Mouse (Mus musculus): Measurements from ENCODE around the gene Apc2. TPM values are rescaled to one million over a fixed set of nuclear protein-coding genes. Genes with fewer than 3 reads are reported as not detected.

Gene Apc2
- polyA plus RNA-seq, 1 experiment from 2014 or later: 0.45 TPM

GRCm38 (mm10) chr10:80332525-80332989, 36.8 kb downstream of the Apc2 start:
- Histone ChIP-seq H3K27me3 (replicated peaks; ENCODE audit: control insufficient read depth, insufficient read depth, low read length) (peaks cover 4% of the 10 kb centered on the region), H3K9ac (ENCODE audit: low read depth, low read length) (peak overlapping the region; percentile 81), H3K4me2 (peak overlapping the region; percentile 99), H3K4me1 (replicated peaks; ENCODE audit: control insufficient read depth, insufficient read depth, low read length) (peaks cover 43% of the 10 kb centered on the region), H3K27ac (ENCODE audit: low read depth, low read length) (peak overlapping the region; percentile 95), H3K9me3 (ENCODE audit: control insufficient read depth, low read length) (no peaks in the 10 kb centered on the region), H3K4me3 (ENCODE audit: low read depth, low read length) (peak overlapping the region; percentile 25; the same call in 1 of the 2 replicates), H3K36me3 (ENCODE audit: control insufficient read depth, insufficient read depth, low read length) (peaks cover 15% of the 10 kb centered on the region; the same call in 1 of the 2 replicates)
- ATAC-seq (replicated peaks; ENCODE audit: low FRiP score): no peak
- no peak for DNase-seq (ENCODE audit: low spot score)
- WGBS: 69% methylated on average over 5 of the region's 5 CpGs

- DNase-seq (ENCODE audit: low spot score): no peak
- Histone ChIP-seq H3K27ac (ENCODE audit: low read depth, low read length) (peak overlapping the region; percentile 16; the same call in 1 of the 2 replicates), H3K4me1 (replicated peaks; ENCODE audit: control insufficient read depth, insufficient read depth, low read length) (peaks cover 36% of the 10 kb centered on the region), H3K4me2 (no peak overlapping the region), H3K9ac (ENCODE audit: low read depth, low read length) (no peak overlapping the region), H3K9me3 (ENCODE audit: control insufficient read depth, low read length) (no peaks in the 10 kb centered on the region), H3K27me3 (replicated peaks; ENCODE audit: control insufficient read depth, insufficient read depth, low read length) (peaks cover 14% of the 10 kb centered on the region), H3K4me3 (ENCODE audit: low read depth, low read length) (no peak overlapping the region), H3K36me3 (ENCODE audit: control insufficient read depth, insufficient read depth, low read length) (peaks cover 15% of the 10 kb centered on the region; the same call in 1 of the 2 replicates)
- WGBS: 82% methylated on average over 12 of the region's 12 CpGs
- ATAC-seq (replicated peaks; ENCODE audit: low FRiP score): no peak
Measured at GRCm38 (mm10) chr10:80336263-80336662, 40.5 kb downstream of the Apc2 start.

- ATAC-seq (replicated peaks; ENCODE audit: low FRiP score) (no peak), DNase-seq (ENCODE audit: low spot score) (peak; percentile 86)
- H3K27ac ChIP-seq (ENCODE audit: low read depth, low read length): no peak overlapping the region
- 0 out of 2 replicates have a peak overlapping the region, but pooled peaks have one; percentile 8 for H3K9ac ChIP-seq (ENCODE audit: low read depth, low read length)
- peaks cover 9% of the 10 kb centered on the region; the same call in 1 of the 2 replicates for H3K36me3 ChIP-seq (ENCODE audit: control insufficient read depth, insufficient read depth, low read length)
- H3K27me3 ChIP-seq (replicated peaks; ENCODE audit: control insufficient read depth, insufficient read depth, low read length): peaks cover 46% of the 10 kb centered on the region
- no peaks in the 10 kb centered on the region for H3K9me3 ChIP-seq (ENCODE audit: control insufficient read depth, low read length)
- 20% methylated on average over 19 of the region's 19 CpGs for WGBS
- peak overlapping the region; percentile 38 for H3K4me2 ChIP-seq
- H3K4me3 ChIP-seq (ENCODE audit: low read depth, low read length): peak overlapping the region; percentile 14; the same call in 1 of the 2 replicates
- H3K4me1 ChIP-seq (replicated peaks; ENCODE audit: control insufficient read depth, insufficient read depth, low read length): peaks cover 43% of the 10 kb centered on the region
Measured at GRCm38 (mm10) chr10:80339941-80340750, 44.4 kb downstream of the Apc2 start.

- H3K4me3 ChIP-seq (ENCODE audit: low read depth, low read length): peak overlapping the region; percentile 14; the same call in 1 of the 2 replicates
- DNase-seq (ENCODE audit: low spot score) (no peak), ATAC-seq (replicated peaks; ENCODE audit: low FRiP score) (no peak)
- no peak overlapping the region for H3K27ac ChIP-seq (ENCODE audit: low read depth, low read length)
- H3K4me2 ChIP-seq: peak overlapping the region; percentile 70
- peaks cover 2% of the 10 kb centered on the region; the same call in 1 of the 2 replicates for H3K36me3 ChIP-seq (ENCODE audit: control insufficient read depth, insufficient read depth, low read length)
- 18% methylated on average over 21 of the region's 21 CpGs for WGBS
- peaks cover 54% of the 10 kb centered on the region for H3K27me3 ChIP-seq (replicated peaks; ENCODE audit: control insufficient read depth, insufficient read depth, low read length)
- H3K9me3 ChIP-seq (ENCODE audit: control insufficient read depth, low read length): no peaks in the 10 kb centered on the region
- no peak overlapping the region for H3K9ac ChIP-seq (ENCODE audit: low read depth, low read length)
- peaks cover 48% of the 10 kb centered on the region for H3K4me1 ChIP-seq (replicated peaks; ENCODE audit: control insufficient read depth, insufficient read depth, low read length)
Measured at GRCm38 (mm10) chr10:80341026-80341425, 45.2 kb downstream of the Apc2 start.

DNA sequence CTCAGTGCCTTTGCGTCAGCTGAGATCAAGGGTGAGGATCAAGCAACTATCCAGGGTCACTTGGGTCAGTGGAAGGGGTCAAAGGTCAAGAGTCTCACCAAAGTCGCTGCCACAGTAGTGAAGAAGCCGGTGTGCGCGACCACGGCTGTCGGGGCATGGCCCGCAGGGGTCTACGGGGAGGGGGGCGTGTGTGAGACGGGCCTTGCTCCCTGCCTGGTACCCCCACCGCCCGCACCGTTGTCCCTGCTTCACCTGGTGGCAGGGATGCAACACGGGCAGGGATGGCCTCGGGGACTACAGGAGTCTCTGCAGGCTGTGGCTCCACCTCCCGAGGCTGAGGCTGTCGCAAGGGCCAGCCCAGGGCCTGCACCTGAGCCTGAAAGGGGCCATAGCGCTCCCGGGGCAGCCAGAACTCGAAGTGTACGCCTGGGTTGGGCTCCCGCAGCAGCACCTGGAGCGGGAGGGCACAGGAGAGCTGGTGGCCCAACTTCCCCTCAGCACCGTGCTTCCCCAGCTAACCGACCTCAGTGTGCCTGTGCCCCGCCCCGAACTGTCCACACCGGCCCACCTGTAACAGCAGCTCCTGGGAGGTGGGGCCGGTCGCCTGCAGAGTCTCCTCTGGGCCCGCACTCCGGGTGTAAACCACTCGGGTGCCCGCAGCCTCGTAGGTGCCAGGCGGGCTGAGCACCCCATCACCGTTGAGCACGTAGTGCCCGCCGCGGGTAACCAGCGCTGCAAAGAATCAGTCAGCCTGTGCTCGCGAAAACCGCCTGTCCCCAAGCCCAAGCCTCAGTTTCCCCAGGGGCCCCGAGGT, 45.9 kb downstream of the Apc2 start:
- Histone ChIP-seq H3K9me3 (ENCODE audit: control insufficient read depth, low read length) (no peaks in the 10 kb centered on the region), H3K36me3 (ENCODE audit: control insufficient read depth, insufficient read depth, low read length) (no peaks in the 10 kb centered on the region), H3K27ac (ENCODE audit: low read depth, low read length) (no peak overlapping the region), H3K4me1 (replicated peaks; ENCODE audit: control insufficient read depth, insufficient read depth, low read length) (peaks cover 48% of the 10 kb centered on the region), H3K27me3 (replicated peaks; ENCODE audit: control insufficient read depth, insufficient read depth, low read length) (peaks cover 52% of the 10 kb centered on the region), H3K4me3 (ENCODE audit: low read depth, low read length) (peak overlapping the region; percentile 36), H3K9ac (ENCODE audit: low read depth, low read length) (no peak overlapping the region), H3K4me2 (peak overlapping the region; percentile 70)
- WGBS: 6% methylated on average over 47 of the region's 47 CpGs
- DNase-seq (ENCODE audit: low spot score) (no peak), ATAC-seq (replicated peaks; ENCODE audit: low FRiP score) (no peak)

DNA sequence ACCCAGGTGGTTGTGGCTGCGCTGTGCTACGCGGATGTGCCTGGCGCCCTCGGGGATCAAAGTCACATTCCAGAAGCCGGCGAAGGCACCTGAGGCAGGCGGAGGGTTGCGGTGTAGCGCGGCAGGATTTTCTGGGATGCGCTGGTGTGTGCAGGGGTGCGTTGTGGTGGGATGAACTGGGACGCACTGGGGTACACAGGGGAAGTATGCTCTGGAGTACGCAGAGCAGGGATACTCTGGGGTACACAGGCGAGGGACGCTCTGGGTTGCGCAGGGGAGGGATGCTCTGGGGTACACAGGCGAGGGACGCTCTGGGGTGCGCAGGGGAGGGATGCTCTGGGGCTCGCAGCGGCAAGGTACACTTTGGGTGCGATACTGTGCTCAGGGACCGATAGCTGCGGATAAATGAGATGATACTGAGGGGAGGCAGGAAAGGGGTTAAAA, 46.5 kb downstream of the Apc2 start:
- Histone ChIP-seq H3K27ac (ENCODE audit: low read depth, low read length) (no peak overlapping the region), H3K9ac (ENCODE audit: low read depth, low read length) (no peak overlapping the region), H3K27me3 (replicated peaks; ENCODE audit: control insufficient read depth, insufficient read depth, low read length) (peaks cover 56% of the 10 kb centered on the region), H3K4me1 (replicated peaks; ENCODE audit: control insufficient read depth, insufficient read depth, low read length) (peaks cover 50% of the 10 kb centered on the region), H3K36me3 (ENCODE audit: control insufficient read depth, insufficient read depth, low read length) (no peaks in the 10 kb centered on the region), H3K9me3 (ENCODE audit: control insufficient read depth, low read length) (no peaks in the 10 kb centered on the region), H3K4me2 (peak overlapping the region; percentile 70), H3K4me3 (ENCODE audit: low read depth, low read length) (peak overlapping the region; percentile 36)
- DNase-seq (ENCODE audit: low spot score): no peak
- ATAC-seq (replicated peaks; ENCODE audit: low FRiP score): no peak
- 4% methylated on average over 26 of the region's 26 CpGs for WGBS

DNA sequence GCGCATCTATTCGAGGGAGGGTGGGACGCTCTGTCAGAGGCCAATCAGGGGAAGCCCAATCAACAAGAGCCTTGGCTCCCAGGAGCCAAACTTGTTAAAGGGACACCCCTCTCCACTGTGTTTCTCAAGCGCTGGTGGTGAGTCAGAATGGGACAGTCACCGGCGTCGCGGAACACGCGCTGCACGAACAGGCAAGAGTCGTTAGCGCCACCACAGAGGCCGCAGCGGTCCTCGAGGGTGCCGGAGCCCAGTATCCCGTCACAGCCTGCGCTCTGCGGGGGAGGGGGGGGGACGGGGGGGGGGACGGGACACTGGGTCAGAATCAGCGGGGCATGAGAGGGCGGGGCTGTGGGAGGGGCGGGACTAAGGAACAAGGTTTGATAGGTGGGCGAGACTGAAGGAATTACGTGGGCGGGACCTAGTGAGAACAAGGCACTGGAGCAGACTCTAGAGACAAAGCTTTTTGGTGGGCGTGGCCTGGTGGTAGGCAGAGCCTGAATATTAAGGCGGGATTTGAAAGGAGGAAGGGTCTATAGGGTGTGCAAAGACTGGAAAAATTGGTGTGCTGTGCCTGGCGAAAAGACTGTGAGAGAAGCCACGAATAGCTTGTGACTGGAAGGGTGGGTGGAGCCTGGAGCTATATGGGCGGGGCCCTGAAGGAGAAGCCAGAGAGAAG, 47.1 kb downstream of the Apc2 start:
- Histone ChIP-seq H3K9ac (ENCODE audit: low read depth, low read length) (peak overlapping the region; percentile 27), H3K4me1 (replicated peaks; ENCODE audit: control insufficient read depth, insufficient read depth, low read length) (peaks cover 55% of the 10 kb centered on the region), H3K27me3 (replicated peaks; ENCODE audit: control insufficient read depth, insufficient read depth, low read length) (peaks cover 61% of the 10 kb centered on the region), H3K27ac (ENCODE audit: low read depth, low read length) (no peak overlapping the region; the same call in 1 of the 2 replicates), H3K9me3 (ENCODE audit: control insufficient read depth, low read length) (no peaks in the 10 kb centered on the region), H3K4me2 (peak overlapping the region; percentile 70), H3K4me3 (ENCODE audit: low read depth, low read length) (peak overlapping the region; percentile 36), H3K36me3 (ENCODE audit: control insufficient read depth, insufficient read depth, low read length) (no peaks in the 10 kb centered on the region)
- 2% methylated on average over 29 of the region's 33 CpGs for WGBS
- ATAC-seq (replicated peaks; ENCODE audit: low FRiP score) (peak; percentile 41), DNase-seq (ENCODE audit: low spot score) (peak; percentile 72)

GRCm38 (mm10) chr10:80343425-80343895, 47.7 kb downstream of the Apc2 start:
- H3K27ac ChIP-seq (ENCODE audit: low read depth, low read length): peak overlapping the region; percentile 98
- H3K9me3 ChIP-seq (ENCODE audit: control insufficient read depth, low read length): no peaks in the 10 kb centered on the region
- peaks cover 58% of the 10 kb centered on the region for H3K4me1 ChIP-seq (replicated peaks; ENCODE audit: control insufficient read depth, insufficient read depth, low read length)
- WGBS: 18% methylated on average over 13 of the region's 13 CpGs
- H3K27me3 ChIP-seq (replicated peaks; ENCODE audit: control insufficient read depth, insufficient read depth, low read length): peaks cover 67% of the 10 kb centered on the region
- H3K4me2 ChIP-seq: peak overlapping the region; percentile 70
- H3K9ac ChIP-seq (ENCODE audit: low read depth, low read length): peak overlapping the region; percentile 27
- H3K36me3 ChIP-seq (ENCODE audit: control insufficient read depth, insufficient read depth, low read length): no peaks in the 10 kb centered on the region
- peak overlapping the region; percentile 36 for H3K4me3 ChIP-seq (ENCODE audit: low read depth, low read length)
- DNase-seq (ENCODE audit: low spot score) (no peak), ATAC-seq (replicated peaks; ENCODE audit: low FRiP score) (peak; percentile 9)

Measured in liver, embryonic 11.5 days (tissue).